Mouse (Mus musculus): ENCODE data around the gene Ap1g1. TPM values are rescaled to one million over a fixed set of nuclear protein-coding genes. Genes with fewer than 3 reads are reported as not detected.

The Ap1g1 gene
- polyA plus RNA-seq, 1 experiment from 2014 or later: 46.6 TPM

DNA sequence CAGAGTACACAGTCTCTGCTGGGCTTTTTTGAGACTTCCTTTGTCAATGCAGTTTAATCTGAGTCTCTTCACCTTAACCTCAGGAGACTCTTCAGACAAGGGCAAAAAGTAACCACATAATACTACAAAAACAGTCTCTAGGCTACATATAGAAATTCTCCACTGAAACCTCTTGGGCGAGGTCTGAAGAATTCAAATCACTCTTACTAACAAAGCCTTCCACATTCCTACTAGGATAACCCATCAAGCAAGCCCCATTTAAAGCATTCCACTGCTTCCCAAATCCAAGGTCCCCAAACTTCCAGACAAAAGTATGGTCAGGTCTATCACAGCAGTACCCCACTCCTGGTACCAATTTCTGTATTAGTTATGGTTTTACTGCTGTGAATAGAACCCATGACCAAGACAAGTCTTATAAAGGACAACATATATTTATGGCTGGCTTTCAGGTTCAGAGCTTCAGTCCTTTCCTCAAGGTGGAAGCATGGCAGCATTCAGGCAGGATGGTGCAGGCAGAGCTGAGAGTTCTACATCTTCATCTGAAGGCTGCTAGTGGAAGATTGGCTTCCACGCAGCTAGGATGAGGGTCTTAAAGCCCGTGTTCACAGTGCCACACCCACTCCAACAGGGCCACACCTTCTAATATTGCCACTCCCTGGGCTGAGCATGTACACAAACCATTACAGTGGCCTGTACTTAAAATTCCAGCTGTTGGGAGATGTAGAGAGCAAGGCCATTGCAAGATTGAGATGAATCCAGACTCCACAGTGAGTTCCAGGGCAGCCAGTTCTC lies 112.6 kb downstream of the Ap1g1 start:
- Histone ChIP-seq H3K4me3 (ENCODE audit: low read length) (no peak overlapping the region), H3K9me3 (ENCODE audit: control insufficient read depth, low read length) (peaks cover 3% of the 10 kb centered on the region; the same call in 1 of the 2 replicates), H3K9ac (ENCODE audit: low read length) (no peak overlapping the region), H3K27me3 (ENCODE audit: control insufficient read depth, insufficient read depth, low read depth, low read length) (no peaks in the 10 kb centered on the region), H3K36me3 (ENCODE audit: control insufficient read depth, insufficient read depth, low read length) (peaks cover 10% of the 10 kb centered on the region), H3K4me1 (replicated peaks; ENCODE audit: control insufficient read depth, insufficient read depth, low read length) (no peaks in the 10 kb centered on the region), H3K27ac (ENCODE audit: low read length) (no peak overlapping the region), H3K4me2 (ENCODE audit: low read depth, low read length) (no peak overlapping the region)
- 89% methylated on average over 3 of the region's 3 CpGs for WGBS
- ATAC-seq (ENCODE audit: low read depth): no peak

DNA sequence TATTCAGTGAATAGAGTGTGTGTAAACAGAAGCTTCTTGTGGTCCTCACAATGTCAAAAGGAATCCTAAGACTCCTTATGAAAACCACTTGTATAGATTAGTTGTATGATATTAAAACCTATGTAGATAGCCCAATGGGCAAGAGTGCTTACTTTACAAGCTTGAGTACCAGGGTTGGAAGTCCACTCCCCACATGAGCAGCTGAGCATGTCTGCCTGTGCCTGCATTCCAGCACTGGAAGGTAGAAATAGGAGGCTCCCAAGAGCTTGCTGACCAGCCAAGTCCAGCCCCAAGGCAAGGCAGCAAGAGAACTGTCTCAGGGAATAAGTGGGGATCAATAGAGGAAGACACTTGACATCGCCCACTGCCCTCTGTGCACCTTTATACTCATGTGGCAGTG lies 116.3 kb downstream of the Ap1g1 start:
- Histone ChIP-seq H3K4me3 (ENCODE audit: low read length) (no peak overlapping the region), H3K9me3 (ENCODE audit: control insufficient read depth, low read length) (peaks cover 3% of the 10 kb centered on the region; the same call in 1 of the 2 replicates), H3K9ac (ENCODE audit: low read length) (no peak overlapping the region), H3K36me3 (ENCODE audit: control insufficient read depth, insufficient read depth, low read length) (peaks cover 10% of the 10 kb centered on the region), H3K27me3 (ENCODE audit: control insufficient read depth, insufficient read depth, low read depth, low read length) (no peaks in the 10 kb centered on the region), H3K4me1 (replicated peaks; ENCODE audit: control insufficient read depth, insufficient read depth, low read length) (no peaks in the 10 kb centered on the region), H3K4me2 (ENCODE audit: low read depth, low read length) (no peak overlapping the region), H3K27ac (ENCODE audit: low read length) (no peak overlapping the region)
- ATAC-seq (ENCODE audit: low read depth): peak; percentile 51
- 82% methylated on average over 1 of the region's 1 CpGs for WGBS

GRCm38 (mm10) chr8:109895355-109895754 lies 117.0 kb downstream of the Ap1g1 start:
- H3K36me3 ChIP-seq (ENCODE audit: control insufficient read depth, insufficient read depth, low read length): peaks cover 7% of the 10 kb centered on the region
- no peak overlapping the region for H3K27ac ChIP-seq (ENCODE audit: low read length)
- H3K9ac ChIP-seq (ENCODE audit: low read length): no peak overlapping the region
- H3K9me3 ChIP-seq (ENCODE audit: control insufficient read depth, low read length): peaks cover 3% of the 10 kb centered on the region; the same call in 1 of the 2 replicates
- H3K27me3 ChIP-seq (ENCODE audit: control insufficient read depth, insufficient read depth, low read depth, low read length): no peaks in the 10 kb centered on the region
- no peak overlapping the region for H3K4me2 ChIP-seq (ENCODE audit: low read depth, low read length)
- no peak overlapping the region for H3K4me3 ChIP-seq (ENCODE audit: low read length)
- no peak for ATAC-seq (ENCODE audit: low read depth)
- no peaks in the 10 kb centered on the region for H3K4me1 ChIP-seq (replicated peaks; ENCODE audit: control insufficient read depth, insufficient read depth, low read length)
- WGBS: 72% methylated on average over 12 of the region's 12 CpGs

DNA sequence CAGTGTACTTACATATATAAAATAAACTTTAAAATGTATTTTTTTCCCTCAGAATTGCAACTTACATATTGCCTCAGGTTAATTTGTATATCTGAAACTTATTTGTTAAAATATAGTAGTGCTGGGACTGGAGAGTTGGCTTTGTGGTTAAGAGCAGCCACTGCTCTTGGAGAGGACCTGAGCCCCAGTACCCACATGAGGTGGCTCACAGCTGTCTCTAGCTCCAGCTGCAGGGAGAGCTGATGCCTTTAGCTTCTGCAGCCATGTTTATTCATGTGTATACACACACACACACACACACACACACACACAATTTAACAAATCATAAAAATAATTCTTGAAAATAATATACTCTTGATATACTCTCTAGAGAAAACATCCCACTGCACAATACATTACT lies 124.0 kb downstream of the Ap1g1 start:
- Histone ChIP-seq H3K27ac (ENCODE audit: low read length) (no peak overlapping the region), H3K36me3 (ENCODE audit: control insufficient read depth, insufficient read depth, low read length) (no peaks in the 10 kb centered on the region), H3K4me1 (replicated peaks; ENCODE audit: control insufficient read depth, insufficient read depth, low read length) (0 out of 2 replicates have a peak, but pooled peaks cover 4% of the 10 kb centered on the region), H3K4me2 (ENCODE audit: low read depth, low read length) (no peak overlapping the region), H3K27me3 (ENCODE audit: control insufficient read depth, insufficient read depth, low read depth, low read length) (no peaks in the 10 kb centered on the region), H3K9me3 (ENCODE audit: control insufficient read depth, low read length) (no peaks in the 10 kb centered on the region), H3K4me3 (ENCODE audit: low read length) (no peak overlapping the region), H3K9ac (ENCODE audit: low read length) (no peak overlapping the region)
- ATAC-seq (ENCODE audit: low read depth): no peak

GRCm38 (mm10) chr8:109903909-109904469 lies 125.6 kb downstream of the Ap1g1 start:
- Histone ChIP-seq H3K4me3 (ENCODE audit: low read length) (no peak overlapping the region), H3K4me2 (ENCODE audit: low read depth, low read length) (no peak overlapping the region), H3K27ac (ENCODE audit: low read length) (no peak overlapping the region), H3K9ac (ENCODE audit: low read length) (no peak overlapping the region), H3K27me3 (ENCODE audit: control insufficient read depth, insufficient read depth, low read depth, low read length) (no peaks in the 10 kb centered on the region), H3K4me1 (replicated peaks; ENCODE audit: control insufficient read depth, insufficient read depth, low read length) (0 out of 2 replicates have a peak, but pooled peaks cover 4% of the 10 kb centered on the region), H3K9me3 (ENCODE audit: control insufficient read depth, low read length) (no peaks in the 10 kb centered on the region), H3K36me3 (ENCODE audit: control insufficient read depth, insufficient read depth, low read length) (peaks cover 5% of the 10 kb centered on the region)
- no peak for ATAC-seq (ENCODE audit: low read depth)
- 72% methylated on average over 10 of the region's 10 CpGs for WGBS

GRCm38 (mm10) chr8:109904928-109905668 lies 126.7 kb downstream of the Ap1g1 start:
- Histone ChIP-seq H3K9me3 (ENCODE audit: control insufficient read depth, low read length) (no peaks in the 10 kb centered on the region), H3K9ac (ENCODE audit: low read length) (no peak overlapping the region), H3K27ac (ENCODE audit: low read length) (no peak overlapping the region), H3K36me3 (ENCODE audit: control insufficient read depth, insufficient read depth, low read length) (peaks cover 12% of the 10 kb centered on the region), H3K4me2 (ENCODE audit: low read depth, low read length) (no peak overlapping the region), H3K4me3 (ENCODE audit: low read length) (no peak overlapping the region), H3K4me1 (replicated peaks; ENCODE audit: control insufficient read depth, insufficient read depth, low read length) (0 out of 2 replicates have a peak, but pooled peaks cover 4% of the 10 kb centered on the region), H3K27me3 (ENCODE audit: control insufficient read depth, insufficient read depth, low read depth, low read length) (no peaks in the 10 kb centered on the region)
- 86% methylated on average over 1 of the region's 1 CpGs for WGBS
- no peak for ATAC-seq (ENCODE audit: low read depth)

DNA sequence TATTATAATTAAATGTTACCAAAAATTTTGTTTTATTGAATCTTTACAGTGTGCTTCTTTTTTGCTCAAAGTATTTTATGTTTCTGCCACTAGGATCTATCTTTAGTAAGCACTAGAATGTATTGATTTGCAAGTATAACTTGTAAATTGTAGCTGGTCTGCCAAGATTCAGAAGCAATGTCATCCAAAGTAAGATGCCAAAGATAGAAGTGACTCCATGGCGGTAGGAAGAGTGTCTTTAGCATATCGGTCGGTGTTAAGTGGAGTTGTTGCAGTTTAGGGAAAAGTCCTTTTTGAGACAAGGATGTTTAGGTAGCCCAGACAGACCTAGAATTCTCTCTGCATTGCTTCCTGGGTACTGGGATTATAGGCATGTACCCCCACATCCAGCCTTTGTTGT lies 128.6 kb downstream of the Ap1g1 start:
- Histone ChIP-seq H3K36me3 (ENCODE audit: control insufficient read depth, insufficient read depth, low read length) (peaks cover 12% of the 10 kb centered on the region), H3K4me2 (ENCODE audit: low read depth, low read length) (no peak overlapping the region), H3K4me1 (replicated peaks; ENCODE audit: control insufficient read depth, insufficient read depth, low read length) (no peaks in the 10 kb centered on the region), H3K9ac (ENCODE audit: low read length) (no peak overlapping the region), H3K27me3 (ENCODE audit: control insufficient read depth, insufficient read depth, low read depth, low read length) (no peaks in the 10 kb centered on the region), H3K27ac (ENCODE audit: low read length) (no peak overlapping the region), H3K4me3 (ENCODE audit: low read length) (no peak overlapping the region), H3K9me3 (ENCODE audit: control insufficient read depth, low read length) (no peaks in the 10 kb centered on the region)
- ATAC-seq (ENCODE audit: low read depth): no peak
- 96% methylated on average over 3 of the region's 3 CpGs for WGBS

- no peak for ATAC-seq (ENCODE audit: low read depth)
- 91% methylated on average over 4 of the region's 4 CpGs for WGBS
- Histone ChIP-seq H3K4me3 (ENCODE audit: low read length) (no peak overlapping the region), H3K9me3 (ENCODE audit: control insufficient read depth, low read length) (no peaks in the 10 kb centered on the region), H3K9ac (ENCODE audit: low read length) (no peak overlapping the region), H3K4me2 (ENCODE audit: low read depth, low read length) (no peak overlapping the region), H3K36me3 (ENCODE audit: control insufficient read depth, insufficient read depth, low read length) (peaks cover 16% of the 10 kb centered on the region), H3K27me3 (ENCODE audit: control insufficient read depth, insufficient read depth, low read depth, low read length) (no peaks in the 10 kb centered on the region), H3K4me1 (replicated peaks; ENCODE audit: control insufficient read depth, insufficient read depth, low read length) (no peaks in the 10 kb centered on the region), H3K27ac (ENCODE audit: low read length) (no peak overlapping the region)
Measured at GRCm38 (mm10) chr8:109907376-109907775, 129.0 kb downstream of the Ap1g1 start.
